Mouse (Mus musculus): ENCODE measurements around the gene Sox6. TPM values are rescaled to one million over a fixed set of nuclear protein-coding genes. Genes with fewer than 3 reads are reported as not detected.

Gene Sox6
- total and polyA plus RNA-seq, 3 experiments = 11.8 to 33.4 (median 26.4) TPM

- WGBS = under 1% methylated on average over 54 of the region's 54 CpGs
- no peaks in the 10 kb centered on the region for H3K4me1 ChIP-seq (ENCODE audit: control insufficient read depth, insufficient read depth, low read length)
- peaks cover 5% of the 10 kb centered on the region for H3K27me3 ChIP-seq (ENCODE audit: control insufficient read depth, insufficient read depth, low read length)
- H3K4me3 ChIP-seq = peak overlapping the region; percentile 61
- peak; percentile 75 to 79 for DNase-seq
- intact Hi-C loops (cut with DNase I) = loop anchor here (5.0 to 10.0 kb wide), 7 partner anchors 81 to 609 kb away; no protein-coding TSS in a partner anchor
- H3K79me2 ChIP-seq (replicated peaks; ENCODE audit: control insufficient read depth, insufficient read depth, low read length) = no peaks in the 10 kb centered on the region
- peak overlapping the region; percentile 79 for H3K9ac ChIP-seq (ENCODE audit: low read depth, low read length)
- H3K36me3 ChIP-seq (ENCODE audit: control insufficient read depth, insufficient read depth, low read length) = no peaks in the 10 kb centered on the region
- TF ChIP-seq EP300 (IDR thresholded peaks at IDR 0.05; ENCODE audit: insufficient read depth, low read depth, low read length) (no peak), CTCF (IDR thresholded peaks at IDR 0.05) (0 out of 2 replicates have a peak, but pooled peaks have one; percentile 4), POLR2A (IDR thresholded peaks at IDR 0.05; ENCODE audit: insufficient read depth, low read depth, low read length) (peak; percentile 42; the same call in 1 of the 2 replicates)
- H3K27ac ChIP-seq = peak overlapping the region; percentile 90
These were observed 5.0 kb downstream of the Sox6 start for GRCm38 (mm10) chr7:116033371-116034241.

- TF ChIP-seq POLR2A (IDR thresholded peaks at IDR 0.05; ENCODE audit: insufficient read depth, low read depth, low read length) (0 out of 2 replicates have a peak, but pooled peaks have one; percentile 6), EP300 (IDR thresholded peaks at IDR 0.05; ENCODE audit: insufficient read depth, low read depth, low read length) (no peak), CTCF (IDR thresholded peaks at IDR 0.05) (peak; percentile 72)
- no peaks in the 10 kb centered on the region for H3K4me1 ChIP-seq (ENCODE audit: control insufficient read depth, insufficient read depth, low read length)
- no peaks in the 10 kb centered on the region for H3K79me2 ChIP-seq (replicated peaks; ENCODE audit: control insufficient read depth, insufficient read depth, low read length)
- peak overlapping the region; percentile 79 for H3K9ac ChIP-seq (ENCODE audit: low read depth, low read length)
- H3K27me3 ChIP-seq (ENCODE audit: control insufficient read depth, insufficient read depth, low read length) = peaks cover 5% of the 10 kb centered on the region
- no peaks in the 10 kb centered on the region for H3K36me3 ChIP-seq (ENCODE audit: control insufficient read depth, insufficient read depth, low read length)
- H3K27ac ChIP-seq = peak overlapping the region; percentile 95
- peak overlapping the region; percentile 66 for H3K4me3 ChIP-seq
- 0% methylated on average over 11 of the region's 11 CpGs for WGBS
- intact Hi-C loops (cut with DNase I) = loop anchor here (5.0 to 10.0 kb wide), 7 partner anchors 80 to 608 kb away; no protein-coding TSS in a partner anchor
- DNase-seq = peak; percentile 68 to 72
These were observed 5.8 kb downstream of the Sox6 start for GRCm38 (mm10) chr7:116032596-116033307.

- peaks cover 3% of the 10 kb centered on the region for H3K27me3 ChIP-seq (ENCODE audit: control insufficient read depth, insufficient read depth, low read length)
- no peaks in the 10 kb centered on the region for H3K4me1 ChIP-seq (ENCODE audit: control insufficient read depth, insufficient read depth, low read length)
- H3K79me2 ChIP-seq (replicated peaks; ENCODE audit: control insufficient read depth, insufficient read depth, low read length) = no peaks in the 10 kb centered on the region
- WGBS = under 1% methylated on average over 65 of the region's 65 CpGs
- no peaks in the 10 kb centered on the region for H3K36me3 ChIP-seq (ENCODE audit: control insufficient read depth, insufficient read depth, low read length)
- peak overlapping the region; percentile 66 for H3K4me3 ChIP-seq
- intact Hi-C loops (cut with DNase I) = loop anchor here (5.0 to 10.0 kb wide), 7 partner anchors 80 to 607 kb away; no protein-coding TSS in a partner anchor
- peak; percentile 73 to 80 for DNase-seq
- TF ChIP-seq CTCF (IDR thresholded peaks at IDR 0.05) = no peak
- 0 out of 2 replicates have a peak, but pooled peaks have one; percentile 35 for TF ChIP-seq POLR2A (IDR thresholded peaks at IDR 0.05; ENCODE audit: insufficient read depth, low read depth, low read length)
- H3K27ac ChIP-seq = peak overlapping the region; percentile 95
- peak overlapping the region; percentile 77 for H3K9ac ChIP-seq (ENCODE audit: low read depth, low read length)
These were observed 6.6 kb downstream of the Sox6 start for GRCm38 (mm10) chr7:116031718-116032595.

GRCm38 (mm10) chr7:116031388-116031717 lies 7.2 kb downstream of the Sox6 start:
- 2% methylated on average over 14 of the region's 14 CpGs for WGBS
- no peak for TF ChIP-seq POLR2A (IDR thresholded peaks at IDR 0.05; ENCODE audit: insufficient read depth, low read depth, low read length)
- TF ChIP-seq EP300 (IDR thresholded peaks at IDR 0.05; ENCODE audit: insufficient read depth, low read depth, low read length) = no peak
- TF ChIP-seq CTCF (IDR thresholded peaks at IDR 0.05) = no peak
- peaks cover 3% of the 10 kb centered on the region for H3K27me3 ChIP-seq (ENCODE audit: control insufficient read depth, insufficient read depth, low read length)
- peak overlapping the region; percentile 66 for H3K4me3 ChIP-seq
- no peak for DNase-seq
- H3K4me1 ChIP-seq (ENCODE audit: control insufficient read depth, insufficient read depth, low read length) = no peaks in the 10 kb centered on the region
- H3K27ac ChIP-seq = peak overlapping the region; percentile 95
- no peaks in the 10 kb centered on the region for H3K79me2 ChIP-seq (replicated peaks; ENCODE audit: control insufficient read depth, insufficient read depth, low read length)
- H3K36me3 ChIP-seq (ENCODE audit: control insufficient read depth, insufficient read depth, low read length) = no peaks in the 10 kb centered on the region
- peak overlapping the region; percentile 77 for H3K9ac ChIP-seq (ENCODE audit: low read depth, low read length)
- intact Hi-C loops (cut with DNase I) = loop anchor here (5.0 to 10.0 kb wide), 7 partner anchors 79 to 607 kb away; no protein-coding TSS in a partner anchor
